Mouse (Mus musculus) cortical plate, adult 2 months (tissue): ENCODE data around the gene Lipo4. TPM values are rescaled to one million over a fixed set of nuclear protein-coding genes. Genes with fewer than 3 reads are reported as not detected.
"Not testable (repeated sequence)": the region's sequence is repeated elsewhere in the genome, so short reads cannot be mapped to it uniquely, and the experiment has no call there.

Experiments used
- H3K27ac ChIP-seq: fragments of 200-500 bp; 2 replicates; pipeline ENCODE4 v1.5.1; 2012; ENCODE audit warnings: low read length, control low read depth, inconsistent platforms; ENCODE audit not compliant: insufficient read depth
- H3K4me1 ChIP-seq: fragments of 200-500 bp; 2 replicates; pipeline ENCODE4 v1.6.1; 2011; ENCODE audit warnings: low read length; ENCODE audit not compliant: control insufficient read depth, insufficient read depth
- H3K4me3 ChIP-seq: fragments of 200-500 bp; 2 replicates; pipeline ENCODE4 v1.5.1; 2011; ENCODE audit warnings: mild to moderate bottlenecking, low read length, control low read depth; ENCODE audit not compliant: insufficient read depth
- CTCF ChIP-seq: fragments of 200-500 bp; IDR thresholded peaks from 2 replicates; pipeline ENCODE4 v1.5.1; 2011; ENCODE audit warnings: mild to moderate bottlenecking, control low read depth, low read length; ENCODE audit not compliant: insufficient read depth; ENCODE audit errors: extremely low read depth
- POLR2A ChIP-seq: fragments of 200-500 bp; IDR thresholded peaks from 2 replicates; pipeline ENCODE4 v1.6.1; 2011; ENCODE audit warnings: mild to moderate bottlenecking, low read length, control low read depth; ENCODE audit not compliant: insufficient read depth; ENCODE audit errors: extremely low read depth
- polyA plus RNA-seq: library from polyadenylated mRNA; depleted of rRNA; stranded (reverse); fragments of >200 nt; gene quantifications from 2 replicates; pipeline ENCODE4 v1.2.3, GENCODE M21; 2012; rRNA removed

Gene Lipo4
- not detected in 2 replicates for polyA plus RNA-seq

DNA sequence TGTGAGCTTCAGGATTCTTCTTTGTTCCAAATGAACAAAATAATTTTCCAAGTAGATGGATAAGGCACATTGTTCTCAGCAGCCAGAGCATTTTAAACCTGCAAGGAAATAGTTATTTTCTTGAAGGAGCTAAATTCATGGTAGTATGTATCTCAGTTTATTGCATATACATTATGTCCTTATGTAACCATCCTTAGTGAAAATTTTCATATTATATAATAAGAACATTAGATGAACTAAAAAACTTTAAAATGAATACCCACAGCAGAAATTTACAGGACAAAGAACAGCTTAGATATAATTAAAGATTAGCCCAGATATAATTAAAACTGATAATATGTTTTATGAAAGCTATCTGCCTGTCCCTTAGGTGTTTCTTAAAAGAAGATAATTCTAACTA lies at the start of gene Lipo4:
Gene Lipo4 (minus strand): TSS at position 101 of the 400 bp plus-strand sequence.
- TF ChIP-seq POLR2A (no peak), CTCF (no peak)
- Histone ChIP-seq H3K27ac (no peak within 1 kb of the TSS), H3K4me3 (no peak within 1 kb of the TSS), H3K4me1 (no peaks in the 10 kb centered on the region)

DNA sequence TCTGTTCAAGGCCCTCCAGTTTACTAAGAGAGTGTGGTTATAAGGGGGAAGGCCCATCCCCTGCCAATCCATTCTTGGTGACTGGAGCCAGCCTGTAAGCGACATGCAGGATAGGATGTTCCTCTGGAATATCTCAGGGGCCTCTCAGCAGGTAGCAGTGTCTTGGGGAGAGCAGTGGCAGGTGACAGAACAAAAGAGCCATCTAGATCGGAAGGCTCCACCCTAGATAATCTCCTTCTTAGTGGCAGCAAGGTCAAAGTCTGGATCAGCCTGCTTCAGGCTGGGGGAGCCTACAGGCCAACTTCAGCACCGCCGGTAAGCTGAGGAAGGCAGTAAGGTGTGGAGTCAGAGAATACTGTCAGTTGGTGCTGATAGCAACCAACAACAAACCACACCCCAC lies 61.2 kb downstream of the Lipo4 start:
- not testable (repeated sequence) for H3K4me1 ChIP-seq, H3K4me3 ChIP-seq, H3K27ac ChIP-seq

DNA sequence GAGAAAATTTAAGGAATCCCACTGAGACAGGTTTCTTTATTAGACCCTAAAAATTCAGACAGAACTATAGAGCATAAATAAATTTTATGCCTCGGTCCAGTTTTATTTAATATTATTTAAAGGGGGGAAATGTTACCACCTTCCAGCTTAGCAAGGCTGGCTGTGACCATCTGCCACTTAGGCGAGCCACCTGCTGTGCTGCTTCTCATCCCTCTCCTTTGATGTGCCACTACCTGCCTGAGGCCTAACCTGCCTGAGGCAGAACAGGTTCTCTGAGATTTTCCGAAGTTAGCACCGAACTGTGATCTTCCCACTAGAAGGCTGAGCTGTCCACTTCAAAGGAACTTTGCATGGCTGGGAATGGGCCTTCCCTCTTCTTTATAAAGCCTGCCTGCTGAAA lies 63.9 kb downstream of the Lipo4 start:
- Histone ChIP-seq H3K4me1 (no peaks in the 10 kb centered on the region), H3K27ac (no peak overlapping the region), H3K4me3 (no peak overlapping the region)
- TF ChIP-seq CTCF (no peak), POLR2A (no peak)

Other genes starting within 250 kb of the Lipo4 start
- 1.2 TPM in 2 replicates for gene Rnls, start 125.5 kb downstream of the Lipo4 start, polyA plus RNA-seq
- gene Gm8978, start 107.5 kb upstream of the Lipo4 start, polyA plus RNA-seq: not detected in 2 replicates
- gene Lipo2, start 233.6 kb upstream of the Lipo4 start, polyA plus RNA-seq: 0.13 and 0.17 TPM in 2 replicates
- gene Lipo3, start 244.2 kb upstream of the Lipo4 start, polyA plus RNA-seq: 5.1 and 5.2 TPM in 2 replicates